Mouse (Mus musculus) embryonic facial prominence, embryonic 13.5 days (tissue): Measurements from ENCODE around the gene Prr29. TPM values are rescaled to one million over a fixed set of nuclear protein-coding genes. Genes with fewer than 3 reads are reported as not detected.

Experiments
- ATAC-seq: fragments of 200-750 bp; cut with Nextera tagmentation; 2 replicates; pipeline ENCODE4 v1.8.0; 2017; ENCODE audit warnings: low read depth; ENCODE audit not compliant: insufficient number of reproducible peaks, insufficient read depth, low FRiP score, low TSS enrichment
- H3K27ac ChIP-seq: fragments of 300-500 bp; sonication (generic); 2 replicates; pipeline ENCODE4 v1.5.1; 2015; ENCODE audit warnings: moderate library complexity, mild to moderate bottlenecking, inconsistent platforms
- H3K27me3 ChIP-seq: fragments of 300-500 bp; sonication (generic); 2 replicates; pipeline ENCODE4 v1.6.1; 2015; ENCODE audit warnings: mild to moderate bottlenecking, inconsistent platforms
- H3K36me3 ChIP-seq: fragments of 300-500 bp; sonication (generic); 2 replicates; pipeline ENCODE4 v1.6.1; 2015; ENCODE audit warnings: mild to moderate bottlenecking, inconsistent platforms
- H3K4me1 ChIP-seq: fragments of 300-500 bp; sonication (generic); 2 replicates; pipeline ENCODE4 v1.6.1; 2015; ENCODE audit warnings: inconsistent platforms
- H3K4me2 ChIP-seq: fragments of 300-500 bp; sonication (generic); 2 replicates; pipeline ENCODE4 v1.6.1; 2015; ENCODE audit warnings: moderate library complexity, mild to moderate bottlenecking, inconsistent platforms
- H3K4me3 ChIP-seq: fragments of 300-500 bp; sonication (generic); 2 replicates; pipeline ENCODE4 v1.5.1; 2015; ENCODE audit warnings: mild to moderate bottlenecking, inconsistent platforms
- H3K9ac ChIP-seq: fragments of 300-500 bp; sonication (generic); 2 replicates; pipeline ENCODE4 v1.6.1; 2015; ENCODE audit warnings: mild to moderate bottlenecking, inconsistent platforms
- H3K9me3 ChIP-seq: fragments of 300-500 bp; sonication (generic); 2 replicates; pipeline ENCODE4 v1.6.1; 2016; ENCODE audit warnings: inconsistent platforms
- WGBS: fragments of 180-500 bp; shearing (Covaris S2); methylation state at CpG from one replicate; pipeline ENCODE4 v1.1.7; 2015; ENCODE audit warnings: mixed read lengths; 5-methylcytosine and 5-hydroxymethylcytosine counted together
- polyA plus RNA-seq: library from polyadenylated mRNA; unstranded; fragments of >200 nt; fragmentation: Nextera tagmentation; extraction: Ambion mirVana; gene quantifications from 2 replicates; pipeline ENCODE4 v1.2.1, GENCODE M21; 2015

Prr29 gene
- polyA plus RNA-seq, 1 experiment from 2014 or later: not detected

DNA sequence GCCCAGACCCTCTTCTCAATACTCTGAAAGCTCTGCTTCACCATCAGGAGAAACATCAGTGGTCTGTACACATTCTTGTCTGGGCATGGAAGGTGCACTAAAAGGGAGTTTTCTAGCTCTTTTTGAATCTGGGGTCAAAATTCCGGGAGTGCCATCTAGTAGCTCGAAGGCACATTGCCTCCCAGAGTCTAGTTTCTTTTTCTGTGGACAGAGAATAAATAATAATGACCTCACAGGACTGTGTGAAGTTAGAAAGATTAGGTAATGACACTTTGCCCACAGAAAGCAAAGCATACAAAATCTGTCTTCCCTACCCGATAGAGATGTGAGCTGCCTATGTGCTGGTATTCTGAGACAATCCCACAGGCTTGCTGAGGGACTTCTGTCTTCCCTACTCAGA lies 45.2 kb downstream of the Prr29 start:
- H3K36me3 ChIP-seq: peaks cover 48% of the 10 kb centered on the region
- no peak overlapping the region for H3K4me3 ChIP-seq
- ATAC-seq: no peak
- H3K9me3 ChIP-seq: no peaks in the 10 kb centered on the region
- H3K27ac ChIP-seq: no peak overlapping the region
- 77% methylated on average over 3 of the region's 3 CpGs for WGBS
- H3K9ac ChIP-seq: no peak overlapping the region
- no peak overlapping the region for H3K4me2 ChIP-seq
- no peaks in the 10 kb centered on the region for H3K4me1 ChIP-seq
- no peaks in the 10 kb centered on the region for H3K27me3 ChIP-seq

GRCm38 (mm10) chr11:106411157-106411556 lies 45.9 kb downstream of the Prr29 start:
- no peak for ATAC-seq
- 80% methylated on average over 2 of the region's 2 CpGs for WGBS

GRCm38 (mm10) chr11:106412641-106413360 lies 47.5 kb downstream of the Prr29 start:
- Histone ChIP-seq H3K9me3 (no peaks in the 10 kb centered on the region), H3K4me3 (no peak overlapping the region), H3K4me1 (no peaks in the 10 kb centered on the region), H3K27me3 (no peaks in the 10 kb centered on the region), H3K27ac (no peak overlapping the region), H3K4me2 (no peak overlapping the region), H3K36me3 (peaks cover 34% of the 10 kb centered on the region), H3K9ac (no peak overlapping the region)
- 92% methylated on average over 3 of the region's 3 CpGs for WGBS
- no peak for ATAC-seq

More at GRCm38 (mm10) chr11:106411157-106411556, 45.9 kb downstream of the Prr29 start:
- no peak overlapping the region for H3K27ac ChIP-seq
- H3K27me3 ChIP-seq: no peaks in the 10 kb centered on the region
- no peak overlapping the region for H3K4me2 ChIP-seq
- H3K9me3 ChIP-seq: no peaks in the 10 kb centered on the region
- no peak overlapping the region for H3K9ac ChIP-seq
- no peak overlapping the region for H3K4me3 ChIP-seq
- H3K36me3 ChIP-seq: peaks cover 45% of the 10 kb centered on the region
- H3K4me1 ChIP-seq: no peaks in the 10 kb centered on the region

DNA sequence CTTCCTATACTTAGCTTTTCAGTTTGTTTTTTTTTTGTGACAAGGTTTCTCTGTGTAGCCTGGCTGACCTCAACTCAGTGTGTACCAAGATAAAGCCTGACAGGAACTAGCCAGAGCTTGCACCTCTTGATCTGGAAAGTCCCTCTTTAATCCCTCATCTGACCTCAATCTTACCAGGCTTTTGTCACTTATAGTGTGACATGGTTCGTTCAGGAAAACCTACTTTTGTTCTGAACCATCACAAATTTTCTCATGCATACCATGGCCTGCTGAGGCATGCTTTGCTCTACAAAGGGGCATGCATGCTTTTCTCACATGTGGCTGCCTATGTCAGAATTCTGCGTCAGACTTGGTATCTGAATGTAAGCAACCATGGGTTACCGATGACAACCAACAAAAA lies 51.1 kb downstream of the Prr29 start:
- H3K4me1 ChIP-seq: no peaks in the 10 kb centered on the region
- no peak overlapping the region for H3K4me3 ChIP-seq
- WGBS: 80% methylated on average over 3 of the region's 3 CpGs
- H3K27ac ChIP-seq: 0 out of 2 replicates have a peak overlapping the region, but pooled peaks have one; percentile 5
- H3K9ac ChIP-seq: no peak overlapping the region
- no peak for ATAC-seq
- peaks cover 20% of the 10 kb centered on the region for H3K36me3 ChIP-seq
- H3K4me2 ChIP-seq: no peak overlapping the region
- no peaks in the 10 kb centered on the region for H3K9me3 ChIP-seq
- no peaks in the 10 kb centered on the region for H3K27me3 ChIP-seq

GRCm38 (mm10) chr11:106417860-106418259 lies 52.6 kb downstream of the Prr29 start:
- H3K4me1 ChIP-seq: no peaks in the 10 kb centered on the region
- H3K27me3 ChIP-seq: no peaks in the 10 kb centered on the region
- no peak overlapping the region for H3K4me2 ChIP-seq
- WGBS: 87% methylated on average over 2 of the region's 2 CpGs
- no peaks in the 10 kb centered on the region for H3K9me3 ChIP-seq
- no peak overlapping the region for H3K9ac ChIP-seq
- no peak overlapping the region for H3K4me3 ChIP-seq
- H3K27ac ChIP-seq: no peak overlapping the region
- H3K36me3 ChIP-seq: peaks cover 17% of the 10 kb centered on the region
- no peak for ATAC-seq

GRCm38 (mm10) chr11:106418622-106419196 lies 53.4 kb downstream of the Prr29 start:
- ATAC-seq: no peak

DNA sequence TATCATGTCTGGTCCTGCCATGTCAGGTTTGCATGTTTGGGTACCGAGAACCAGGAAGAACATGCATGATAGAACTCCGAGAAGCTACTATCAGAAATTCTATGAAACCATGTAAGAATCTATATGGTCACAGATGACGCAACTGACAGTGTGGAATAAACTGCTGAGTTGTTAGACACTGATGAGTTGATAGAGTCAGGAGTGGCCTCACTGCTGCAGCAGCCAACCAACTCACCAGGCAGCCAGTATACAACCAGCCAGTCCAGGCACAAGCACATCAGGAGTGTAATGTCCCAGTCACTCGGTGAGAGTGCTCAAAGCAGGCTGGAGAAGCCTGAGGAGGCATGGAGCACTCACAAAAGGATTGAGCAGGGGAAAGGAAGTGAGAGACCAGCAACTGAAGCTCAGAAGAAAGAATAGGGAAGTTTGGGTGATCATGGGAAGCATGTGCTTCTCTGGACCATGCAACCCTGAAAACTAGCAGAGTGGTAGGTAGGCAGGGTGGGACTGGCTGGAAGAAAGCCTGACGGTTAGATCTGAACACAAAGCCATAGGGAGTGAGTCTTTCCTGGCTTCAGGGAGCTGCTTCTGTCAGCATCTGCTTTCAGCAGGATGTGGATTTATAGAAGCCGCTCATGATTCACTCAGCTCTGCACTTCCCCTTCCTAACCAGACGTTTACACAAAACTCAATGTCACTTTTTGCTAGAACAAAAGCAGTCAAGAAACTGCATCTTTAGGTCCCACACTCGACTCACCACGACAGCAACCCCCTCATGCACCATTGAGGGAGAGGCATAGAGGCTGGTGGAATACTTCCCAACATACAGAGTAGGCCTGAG lies 54.2 kb downstream of the Prr29 start:
- H3K9me3 ChIP-seq: no peaks in the 10 kb centered on the region
- H3K27ac ChIP-seq: no peak overlapping the region
- no peak overlapping the region for H3K4me3 ChIP-seq
- H3K4me1 ChIP-seq: no peaks in the 10 kb centered on the region
- 75% methylated on average over 9 of the region's 9 CpGs for WGBS
- no peak overlapping the region for H3K9ac ChIP-seq
- peaks cover 15% of the 10 kb centered on the region; the same call in 1 of the 2 replicates for H3K36me3 ChIP-seq
- H3K27me3 ChIP-seq: no peaks in the 10 kb centered on the region
- H3K4me2 ChIP-seq: no peak overlapping the region
- no peak for ATAC-seq

More at GRCm38 (mm10) chr11:106418622-106419196, 53.4 kb downstream of the Prr29 start:
- 39% methylated on average over 4 of the region's 4 CpGs for WGBS
- H3K4me2 ChIP-seq: no peak overlapping the region
- H3K4me3 ChIP-seq: no peak overlapping the region
- no peaks in the 10 kb centered on the region for H3K9me3 ChIP-seq
- H3K27me3 ChIP-seq: no peaks in the 10 kb centered on the region
- no peak overlapping the region for H3K9ac ChIP-seq
- H3K36me3 ChIP-seq: peaks cover 20% of the 10 kb centered on the region
- no peaks in the 10 kb centered on the region for H3K4me1 ChIP-seq
- no peak overlapping the region for H3K27ac ChIP-seq

GRCm38 (mm10) chr11:106425201-106425600 lies 59.9 kb downstream of the Prr29 start:
- Histone ChIP-seq H3K27me3 (no peaks in the 10 kb centered on the region), H3K4me2 (no peak overlapping the region), H3K4me3 (no peak overlapping the region), H3K9ac (no peak overlapping the region), H3K4me1 (no peaks in the 10 kb centered on the region), H3K9me3 (no peaks in the 10 kb centered on the region), H3K36me3 (peaks cover 17% of the 10 kb centered on the region; the same call in 1 of the 2 replicates), H3K27ac (no peak overlapping the region)
- ATAC-seq: no peak
- 83% methylated on average over 5 of the region's 5 CpGs for WGBS

DNA sequence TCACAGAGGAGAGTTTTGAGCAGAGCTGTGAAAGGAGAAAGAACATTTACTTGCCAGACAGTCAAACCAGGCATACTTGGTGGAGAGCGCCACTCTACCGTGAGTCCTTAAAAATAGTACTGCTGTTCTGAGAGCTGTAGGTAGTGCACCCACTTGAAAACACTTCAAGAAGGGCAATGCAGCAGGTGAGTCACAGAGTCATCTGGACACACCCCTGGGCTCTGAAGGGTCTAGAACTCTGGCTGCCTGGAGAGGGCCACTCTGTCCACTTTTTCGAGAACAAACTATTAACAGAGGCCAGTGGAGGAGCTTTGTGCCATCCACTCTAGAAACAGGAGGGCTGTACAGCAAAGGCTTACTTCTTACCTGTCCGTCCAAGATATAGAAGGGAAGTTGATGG lies 61.2 kb downstream of the Prr29 start:
- Histone ChIP-seq H3K4me3 (no peak overlapping the region), H3K9ac (no peak overlapping the region), H3K9me3 (no peaks in the 10 kb centered on the region), H3K36me3 (peaks cover 17% of the 10 kb centered on the region; the same call in 1 of the 2 replicates), H3K4me1 (no peaks in the 10 kb centered on the region), H3K4me2 (no peak overlapping the region), H3K27ac (no peak overlapping the region), H3K27me3 (no peaks in the 10 kb centered on the region)
- WGBS: 91% methylated on average over 4 of the region's 4 CpGs
- no peak for ATAC-seq
